Mouse (Mus musculus) embryonic facial prominence, embryonic 14.5 days (tissue): ENCODE results near the gene Papln. TPM values are rescaled to one million over a fixed set of nuclear protein-coding genes. Genes with fewer than 3 reads are reported as not detected.

Experiments used
- ATAC-seq: fragments of 200-750 bp; cut with Nextera tagmentation; 2 replicates; pipeline ENCODE4 v1.8.0; 2017; ENCODE audit warnings: low read depth, moderate number of reproducible peaks, moderate TSS enrichment
- DNase-seq: peaks from one replicate; pipeline ENCODE4 v3.0.0-alpha.2; 2015; ENCODE audit warnings: low spot score
- H3K27ac ChIP-seq: fragments of 300-500 bp; sonication (generic); replicated peaks from 2 replicates; pipeline ENCODE4 v1.5.1; 2014; ENCODE audit warnings: low read depth, mild to moderate bottlenecking, low read length, moderate library complexity
- H3K27me3 ChIP-seq: fragments of 300-500 bp; sonication (generic); replicated peaks from 2 replicates; pipeline ENCODE4 v1.6.1; 2014; ENCODE audit warnings: low read length; ENCODE audit not compliant: control insufficient read depth, insufficient read depth
- H3K36me3 ChIP-seq: fragments of 300-500 bp; sonication (generic); 2 replicates; pipeline ENCODE4 v1.6.1; 2014; ENCODE audit warnings: low read length, mixed read lengths; ENCODE audit not compliant: control insufficient read depth, insufficient read depth
- H3K4me1 ChIP-seq: fragments of 300-500 bp; sonication (generic); 2 replicates; pipeline ENCODE4 v1.6.1; 2014; ENCODE audit warnings: antibody characterized with exemption, low read length; ENCODE audit not compliant: control insufficient read depth, insufficient read depth
- H3K4me2 ChIP-seq: fragments of 300-500 bp; sonication (generic); 2 replicates; pipeline ENCODE4 v1.6.1; 2014; ENCODE audit warnings: low read depth, mild to moderate bottlenecking, low read length, moderate library complexity, mixed read lengths
- H3K4me3 ChIP-seq: fragments of 300-500 bp; sonication (generic); 2 replicates; pipeline ENCODE4 v1.5.1; 2014; ENCODE audit warnings: low read depth, mild to moderate bottlenecking, low read length
- H3K9ac ChIP-seq: fragments of 300-500 bp; sonication (generic); 2 replicates; pipeline ENCODE4 v1.6.1; 2014; ENCODE audit warnings: low read depth, mild to moderate bottlenecking, low read length, moderate library complexity, mixed read lengths
- H3K9me3 ChIP-seq: fragments of 300-500 bp; sonication (generic); 2 replicates; pipeline ENCODE4 v1.6.1; 2016; ENCODE audit warnings: low read length; ENCODE audit not compliant: control insufficient read depth
- WGBS: fragments of 180-500 bp; shearing (Covaris S2); extraction: QIAGEN DNeasy Blood & Tissue Kit; methylation state at CpG from one replicate; pipeline ENCODE4 v1.1.7; 2014; 5-methylcytosine and 5-hydroxymethylcytosine counted together
- polyA plus RNA-seq: library from polyadenylated mRNA; unstranded; fragments of >200 nt; fragmentation: Nextera tagmentation; extraction: Ambion mirVana; gene quantifications from 2 replicates; pipeline ENCODE4 v1.2.1, GENCODE M21; 2014

The Papln gene
- polyA plus RNA-seq, 1 experiment from 2014 or later: 2.6 TPM

- H3K4me3 ChIP-seq: no peak overlapping the region
- H3K9ac ChIP-seq: no peak overlapping the region
- no peak overlapping the region for H3K27ac ChIP-seq
- no peak for ATAC-seq
- H3K4me2 ChIP-seq: no peak overlapping the region
- WGBS: 82% methylated on average over 1 of the region's 1 CpGs
- H3K9me3 ChIP-seq: no peaks in the 10 kb centered on the region
- no peak for DNase-seq
- H3K27me3 ChIP-seq: no peaks in the 10 kb centered on the region
- peaks cover 1% of the 10 kb centered on the region; the same call in 1 of the 2 replicates for H3K36me3 ChIP-seq
- H3K4me1 ChIP-seq: no peaks in the 10 kb centered on the region
Observed at GRCm38 (mm10) chr12:83816616-83817015, 53.2 kb downstream of the Papln start.

- H3K9ac ChIP-seq: no peak overlapping the region
- 71% methylated on average over 3 of the region's 3 CpGs for WGBS
- DNase-seq (no peak), ATAC-seq (no peak)
- no peak overlapping the region for H3K27ac ChIP-seq
- H3K4me3 ChIP-seq: no peak overlapping the region
- H3K36me3 ChIP-seq: peaks cover 35% of the 10 kb centered on the region
- no peaks in the 10 kb centered on the region for H3K27me3 ChIP-seq
- H3K4me2 ChIP-seq: no peak overlapping the region
- H3K9me3 ChIP-seq: no peaks in the 10 kb centered on the region
- no peaks in the 10 kb centered on the region for H3K4me1 ChIP-seq
Observed at GRCm38 (mm10) chr12:83830424-83830823, 67.0 kb downstream of the Papln start.

- H3K4me1 ChIP-seq: no peaks in the 10 kb centered on the region
- no peak overlapping the region for H3K9ac ChIP-seq
- no peak for DNase-seq
- ATAC-seq: no peak
- H3K4me3 ChIP-seq: no peak overlapping the region
- H3K4me2 ChIP-seq: no peak overlapping the region
- peaks cover 47% of the 10 kb centered on the region for H3K36me3 ChIP-seq
- no peaks in the 10 kb centered on the region for H3K9me3 ChIP-seq
- H3K27me3 ChIP-seq: no peaks in the 10 kb centered on the region
- 97% methylated on average over 3 of the region's 3 CpGs for WGBS
- no peak overlapping the region for H3K27ac ChIP-seq
Observed at GRCm38 (mm10) chr12:83833979-83834378, 70.5 kb downstream of the Papln start.

GRCm38 (mm10) chr12:83841409-83842190 lies 78.2 kb downstream of the Papln start:
- ATAC-seq: no peak

More at GRCm38 (mm10) chr12:83841409-83842190, 78.2 kb downstream of the Papln start:
- Histone ChIP-seq H3K4me2 (no peak overlapping the region), H3K36me3 (peaks cover 39% of the 10 kb centered on the region), H3K27ac (no peak overlapping the region), H3K4me3 (no peak overlapping the region), H3K27me3 (no peaks in the 10 kb centered on the region), H3K9ac (no peak overlapping the region), H3K9me3 (no peaks in the 10 kb centered on the region), H3K4me1 (no peaks in the 10 kb centered on the region)
- DNase-seq: no peak
- WGBS: 88% methylated on average over 10 of the region's 10 CpGs

Other genes starting within 250 kb of the Papln start
- 32.8 and 34.7 TPM in 2 replicates for gene Dcaf4, start 243.2 kb upstream of the Papln start, polyA plus RNA-seq
- 18.6 TPM in 2 replicates for gene Zfyve1, start 166.4 kb upstream of the Papln start, polyA plus RNA-seq
- 181 and 204 TPM in 2 replicates for gene Rbm25, start 132.4 kb upstream of the Papln start, polyA plus RNA-seq
- 69.1 and 69.4 TPM in 2 replicates for gene Psen1, start 75.5 kb upstream of the Papln start, polyA plus RNA-seq
- 29.9 and 33.1 TPM in 2 replicates for gene Numb, start 158.3 kb downstream of the Papln start, polyA plus RNA-seq
- 11.8 and 13.0 TPM in 2 replicates for gene Riox1, start 187.0 kb downstream of the Papln start, polyA plus RNA-seq
- gene Heatr4, start 221.2 kb downstream of the Papln start, polyA plus RNA-seq: not detected in 2 replicates
- 9.8 and 14.5 TPM in 2 replicates for gene Acot2, start 224.2 kb downstream of the Papln start, polyA plus RNA-seq
- 40.2 and 41.4 TPM in 2 replicates for gene Acot1, start 245.9 kb downstream of the Papln start, polyA plus RNA-seq